Mouse (Mus musculus) spleen, adult 18-20 months (tissue): Measurements from ENCODE around the gene Aktip.
A peak's percentile ranks its signal among the peaks of the same experiment; 100 is the strongest.

Experiments
- DNase-seq, 2 experiments: peaks; one replicate each; pipeline ENCODE4 v3.0.0; 2022; ENCODE audit warnings: mixed read lengths in 2 of 2

Aktip gene

GRCm38 (mm10) chr8:91117537-91117936, 82.2 kb downstream of the Aktip start:
- DNase-seq: no peak

GRCm38 (mm10) chr8:91114910-91115309, 84.9 kb downstream of the Aktip start:
- no peak for DNase-seq

- no peak for DNase-seq
Measured at GRCm38 (mm10) chr8:91114428-91114827, 85.3 kb downstream of the Aktip start.

GRCm38 (mm10) chr8:91111868-91112477, 87.8 kb downstream of the Aktip start:
- DNase-seq: no peak

GRCm38 (mm10) chr8:91106271-91106670, 93.5 kb downstream of the Aktip start:
- DNase-seq: no peak

- DNase-seq: no peak
Measured at GRCm38 (mm10) chr8:91098106-91098505, 101.7 kb downstream of the Aktip start.

GRCm38 (mm10) chr8:91094135-91094534, 105.6 kb downstream of the Aktip start:
- no peak for DNase-seq

GRCm38 (mm10) chr8:91089601-91090000, 110.2 kb downstream of the Aktip start:
- no peak for DNase-seq

- DNase-seq: no peak
Measured at GRCm38 (mm10) chr8:91088452-91088851, 111.3 kb downstream of the Aktip start.

GRCm38 (mm10) chr8:91082428-91082827, 117.3 kb downstream of the Aktip start:
- peak in 1 of 2 experiments; percentile 17 for DNase-seq

- DNase-seq: peak in 1 of 2 experiments; percentile 20
Measured at GRCm38 (mm10) chr8:91081911-91082310, 117.9 kb downstream of the Aktip start.

GRCm38 (mm10) chr8:91079678-91080077, 120.1 kb downstream of the Aktip start:
- no peak for DNase-seq

- no peak for DNase-seq
Measured at GRCm38 (mm10) chr8:91077077-91077867, 122.5 kb downstream of the Aktip start.

- peak; percentile 57 to 65 for DNase-seq
Measured at GRCm38 (mm10) chr8:91070275-91070859, 129.4 kb downstream of the Aktip start.

- peak; percentile 89 to 94 for DNase-seq
Measured at GRCm38 (mm10) chr8:91069834-91070233, 129.9 kb downstream of the Aktip start, which contains the start of gene Rbl2. Rbl2 (plus strand) TSS chr8:91070057.

- DNase-seq: peak in 1 of 2 experiments; percentile 33
Measured at GRCm38 (mm10) chr8:91069407-91069806, 130.4 kb downstream of the Aktip start.

GRCm38 (mm10) chr8:91065179-91065578, 134.6 kb downstream of the Aktip start:
- DNase-seq: no peak
